Mouse (Mus musculus) monocyte, adult 5-6 weeks (primary cell): ENCODE measurements around the gene Uvrag. TPM values are rescaled to one million over a fixed set of nuclear protein-coding genes. Genes with fewer than 3 reads are reported as not detected.
A peak's percentile ranks its signal among the peaks of the same experiment; 100 is the strongest.

Experiments
- ATAC-seq: fragments of 153-309, 156-312 bp; replicated peaks from 2 replicates; pipeline ENCODE4 v1.8.0; 2017; ENCODE audit warnings: mild to moderate bottlenecking; ENCODE audit not compliant: low TSS enrichment, insufficient number of reproducible peaks, severe bottlenecking, poor library complexity, low FRiP score
- total RNA-seq: library from RNA; stranded (forward); fragments of 200-1000, 200-491, 200-594 nt; gene quantifications from 3 replicates; pipeline ENCODE4 v1.2.3, GENCODE M21; 2017

Uvrag gene
- total RNA-seq, 1 experiment from 2014 or later: 92.1 TPM

DNA sequence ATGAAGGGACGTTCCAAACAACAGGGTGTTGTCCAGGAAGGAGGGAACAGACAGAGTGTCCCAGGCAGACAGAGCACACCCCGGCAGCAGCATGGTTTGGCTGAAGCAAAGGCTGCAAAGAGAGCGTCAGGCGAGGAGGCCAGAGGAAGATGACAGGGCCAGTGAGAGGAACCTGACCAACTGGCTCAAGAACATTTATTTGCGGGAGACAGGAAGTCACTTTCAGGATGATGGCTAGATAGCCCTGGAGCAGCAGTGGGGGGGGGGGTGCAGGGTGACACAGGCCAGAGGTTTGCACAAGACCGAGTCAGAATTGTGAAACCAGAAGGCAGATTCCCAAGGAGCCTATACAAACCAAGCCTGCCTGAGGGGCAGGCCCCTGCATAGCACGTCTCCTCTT, 5.1 kb upstream of the Uvrag start:
- 0 out of 2 replicates have a peak, but pooled peaks have one; percentile 6 for ATAC-seq

DNA sequence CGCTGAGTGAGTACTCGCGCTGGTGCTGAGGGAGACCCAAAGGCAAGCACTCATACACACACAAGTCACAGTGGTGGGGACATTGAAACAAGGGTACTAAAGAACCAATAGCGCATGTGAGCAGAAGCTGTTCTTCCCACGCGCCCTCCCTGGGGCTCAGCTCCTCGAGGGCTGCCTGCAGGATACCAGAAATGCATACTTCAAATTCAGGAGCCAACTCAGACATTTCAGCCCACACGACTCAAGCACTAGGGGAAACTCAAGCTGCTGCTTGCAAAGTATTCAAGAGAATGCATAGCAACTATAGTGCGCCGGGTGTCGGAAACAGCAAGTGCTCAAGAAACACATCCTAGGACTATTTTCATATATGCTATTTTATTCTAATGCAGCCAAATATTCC, 3.7 kb upstream of the Uvrag start:
- ATAC-seq: no peak

DNA sequence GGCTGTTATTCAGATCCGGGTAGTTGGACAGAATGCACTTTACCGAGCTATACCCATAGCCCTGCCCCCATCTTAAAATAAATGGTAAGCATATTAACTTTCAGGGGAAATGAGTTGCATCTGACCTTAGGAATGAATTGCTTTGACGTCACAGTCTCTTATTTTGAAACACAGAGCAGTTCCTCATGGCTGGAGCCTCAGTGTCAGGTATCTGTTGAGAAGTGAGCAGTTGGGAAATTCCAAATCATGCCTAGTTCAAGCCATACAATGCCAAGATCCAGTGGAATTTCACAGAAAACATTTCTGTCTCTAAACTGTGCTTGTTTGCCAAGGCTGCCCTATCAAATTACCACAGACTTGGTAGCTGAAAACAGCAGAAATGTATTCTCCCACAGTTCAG, 2.3 kb upstream of the Uvrag start:
- ATAC-seq: no peak

DNA sequence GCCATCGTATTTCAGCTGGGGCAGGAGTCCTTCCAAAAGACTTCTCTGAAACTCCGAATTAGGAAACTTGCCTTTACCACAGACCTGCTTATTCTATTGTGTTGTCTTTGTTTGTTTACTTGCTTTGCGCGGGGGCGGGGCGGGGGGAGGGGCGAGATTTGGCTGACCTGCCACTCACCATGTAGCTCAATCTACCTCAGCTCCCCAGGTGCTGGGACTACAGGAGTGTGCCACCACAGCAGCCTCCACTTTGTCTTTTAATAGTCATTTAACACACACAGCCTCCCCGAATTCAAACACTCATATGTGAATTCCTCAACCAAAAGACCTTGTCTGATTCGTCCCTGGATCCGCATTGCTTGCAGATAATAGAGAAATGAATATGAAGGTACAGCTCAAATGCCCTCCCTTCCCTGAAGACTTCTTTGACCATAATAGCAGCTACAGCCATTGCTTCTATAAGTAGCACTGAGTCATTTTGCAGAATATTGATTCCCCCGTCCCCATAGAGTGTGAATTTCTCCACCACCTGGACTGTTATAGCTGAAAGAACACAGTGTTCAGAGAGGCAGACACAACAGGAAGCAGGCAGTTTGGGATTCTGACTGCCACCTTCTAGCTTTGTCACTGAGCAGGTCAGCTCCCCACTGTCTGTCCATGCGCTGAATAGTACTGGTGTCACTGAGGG, 1.1 kb upstream of the Uvrag start:
- ATAC-seq: no peak

DNA sequence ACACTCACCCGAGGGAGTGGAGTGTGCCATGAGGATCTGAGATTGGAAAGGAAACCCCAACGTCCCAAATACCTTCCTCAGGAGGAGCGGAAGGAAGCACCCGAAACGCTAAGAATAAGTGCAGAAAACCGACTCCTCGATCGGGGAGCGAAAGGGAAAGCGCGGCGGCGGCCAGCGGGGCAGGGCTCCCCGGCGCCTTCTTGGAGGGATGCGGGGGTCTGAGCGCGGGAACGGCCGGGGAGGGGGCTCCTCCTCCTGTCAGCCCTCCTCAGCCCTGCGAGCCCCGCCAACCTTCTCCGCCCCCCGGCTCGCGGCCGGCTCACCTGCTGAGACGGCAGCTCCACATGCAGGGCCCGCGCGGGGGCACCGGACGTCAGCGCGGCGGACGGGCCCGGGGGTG, 430 bp downstream of the Uvrag start:
- no peak for ATAC-seq

DNA sequence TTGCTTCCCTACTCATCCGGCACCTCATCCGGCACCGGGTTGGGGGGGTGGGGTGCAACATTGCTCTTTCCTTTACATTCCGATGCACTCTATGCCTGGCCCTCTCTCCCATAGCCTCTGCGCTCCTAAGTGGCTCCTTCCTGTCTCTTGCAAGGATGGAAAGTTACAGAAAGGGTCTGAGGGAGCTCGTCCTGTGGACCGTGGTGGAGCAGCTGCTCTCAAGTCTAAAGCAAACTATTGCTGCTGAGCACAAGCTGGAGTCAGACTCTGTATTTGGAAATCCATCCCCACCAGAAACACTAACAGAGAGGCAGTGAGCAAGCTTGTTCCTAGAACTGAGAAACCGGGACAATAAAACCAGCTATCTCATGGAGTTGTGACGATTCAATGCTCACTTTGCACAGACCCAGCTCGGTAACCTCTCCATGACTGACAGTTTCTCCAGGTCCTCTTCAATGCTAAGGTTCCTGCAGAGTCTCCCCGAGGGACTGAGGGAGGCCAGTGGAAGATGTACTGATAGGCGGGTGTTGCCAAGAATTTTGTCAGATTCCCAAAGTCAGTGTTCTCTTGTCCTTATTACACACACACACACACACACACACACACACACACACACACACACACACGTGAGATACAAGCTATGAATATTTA, 975 bp downstream of the Uvrag start:
- ATAC-seq: no peak

DNA sequence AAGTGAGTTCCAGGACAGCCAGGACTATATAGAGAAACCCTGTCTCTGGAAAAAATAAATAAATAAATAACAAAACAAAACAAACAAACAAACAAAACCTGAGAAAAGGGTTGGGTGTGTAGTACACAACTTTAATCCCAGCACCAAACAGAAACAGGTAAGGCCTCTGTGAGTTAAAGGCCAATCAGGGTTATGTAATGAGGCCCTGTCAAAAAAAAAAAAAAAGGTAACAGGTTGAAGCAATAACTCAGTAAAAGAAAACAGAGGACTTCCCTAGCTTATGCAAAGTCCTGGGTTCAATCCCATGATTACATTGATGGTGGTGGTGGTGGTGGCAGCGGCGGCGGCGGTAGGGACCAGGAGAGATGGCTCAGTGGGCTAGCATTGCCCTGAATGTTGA, 3.4 kb downstream of the Uvrag start:
- ATAC-seq: no peak

DNA sequence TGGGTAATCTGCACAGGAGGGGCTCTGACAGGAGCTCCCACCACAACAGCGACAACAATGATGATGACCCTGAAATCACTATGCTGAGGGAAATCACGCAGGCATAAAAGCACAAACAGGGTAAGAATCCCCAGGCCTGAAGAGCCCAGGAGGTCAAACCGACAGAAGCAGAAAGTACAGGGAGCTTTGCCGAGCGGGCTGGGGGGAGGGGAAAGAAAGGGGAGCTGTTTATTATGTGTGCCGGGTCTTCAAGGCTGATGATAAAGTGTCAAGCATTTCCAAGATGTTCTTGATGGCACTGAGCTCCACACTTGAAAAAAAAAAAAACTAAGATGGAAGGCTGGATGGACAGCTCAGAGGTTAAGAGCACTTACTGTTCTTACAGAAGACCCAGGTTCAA, 4.2 kb downstream of the Uvrag start:
- ATAC-seq: no peak

DNA sequence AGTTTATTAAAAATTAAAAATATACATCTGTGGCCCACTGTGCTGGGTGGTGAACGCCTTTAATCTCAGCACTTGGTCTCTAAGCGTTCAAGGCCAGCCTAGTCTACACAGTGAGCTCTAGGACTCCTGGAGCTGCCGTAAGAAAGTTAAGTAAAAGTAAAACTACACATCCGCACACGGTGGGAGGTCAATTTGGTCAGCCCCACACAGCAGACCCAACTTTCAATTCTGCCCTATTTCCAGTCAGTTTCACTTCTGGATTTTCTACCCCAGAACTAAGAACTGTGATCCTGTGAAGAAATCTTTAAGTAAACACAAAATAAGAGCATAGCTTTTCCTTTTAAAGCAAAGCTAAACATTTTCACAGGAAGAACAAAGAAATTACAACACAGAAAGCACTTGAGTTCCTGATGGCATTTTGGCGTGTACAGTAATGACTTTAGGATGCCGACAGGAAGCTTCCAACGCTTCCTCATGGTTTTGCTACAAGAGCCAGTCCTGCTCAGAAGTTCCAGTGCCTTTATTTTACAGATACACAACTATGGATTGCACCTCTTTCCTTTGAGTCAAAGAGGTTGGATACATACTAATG, 7.0 kb downstream of the Uvrag start:
- ATAC-seq: peak; percentile 69

DNA sequence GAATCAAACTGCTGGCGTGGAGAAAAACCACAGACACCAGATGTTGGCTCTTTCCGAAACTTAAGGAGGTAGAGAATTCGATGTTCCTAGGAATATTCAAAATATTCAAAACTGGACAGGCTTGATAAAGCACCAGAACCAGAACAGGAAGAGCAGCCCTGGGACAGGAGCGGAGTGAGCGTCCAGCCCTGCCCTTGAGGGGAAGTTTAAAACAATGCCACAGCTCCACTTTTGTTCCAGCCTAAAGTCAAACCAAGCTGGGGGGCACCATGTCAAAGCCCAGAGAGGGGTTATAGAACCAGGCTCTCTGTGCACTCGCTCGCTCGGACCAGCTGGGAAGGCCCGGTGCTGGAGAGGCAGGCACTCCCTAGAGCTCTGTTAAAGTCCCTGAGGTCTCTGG, 8.3 kb downstream of the Uvrag start:
- no peak for ATAC-seq

DNA sequence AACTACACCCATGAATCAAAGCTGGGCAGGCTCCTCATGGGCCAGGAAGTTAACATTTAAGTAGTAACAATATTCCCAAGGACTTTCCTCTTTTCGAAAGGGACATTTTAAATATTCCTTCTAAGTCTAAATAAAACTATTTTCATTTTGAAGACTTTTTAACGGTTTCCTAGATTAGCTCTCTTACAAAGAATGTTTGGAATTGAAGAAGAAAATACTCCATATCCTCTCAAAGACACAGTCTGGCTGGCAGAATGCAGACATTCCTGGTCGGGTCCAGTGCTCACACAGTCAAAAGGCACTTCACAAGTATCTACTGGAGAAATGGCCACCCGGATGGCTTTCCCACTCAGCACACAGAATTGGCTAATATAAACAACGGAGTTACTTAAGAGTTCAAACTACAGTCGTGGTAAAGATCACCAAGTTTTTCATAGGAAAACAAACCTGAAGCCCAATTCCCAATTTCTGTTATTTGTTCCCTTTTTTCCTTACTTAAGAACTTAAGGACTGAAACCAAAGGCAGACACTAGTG, 9.1 kb downstream of the Uvrag start:
- no peak for ATAC-seq

DNA sequence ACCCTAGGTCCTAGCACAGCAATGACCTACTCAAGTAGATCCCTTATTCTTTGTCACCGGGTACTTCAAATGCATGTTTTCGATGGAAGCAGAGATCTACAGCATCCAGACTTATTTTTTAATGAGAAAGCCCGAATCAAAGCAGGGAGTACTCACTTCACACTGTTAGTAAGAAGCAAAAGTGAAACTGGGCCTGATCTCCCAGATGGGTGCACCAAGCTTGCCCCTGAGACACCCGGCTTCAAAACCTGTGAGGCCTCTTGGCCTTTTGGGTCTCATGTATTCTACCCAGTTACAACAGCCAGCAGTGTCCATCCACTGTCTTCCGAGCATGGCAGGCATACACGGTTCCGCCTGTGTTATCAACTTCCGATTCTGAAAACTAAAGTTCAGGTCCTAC, 12.0 kb downstream of the Uvrag start:
- ATAC-seq: no peak

DNA sequence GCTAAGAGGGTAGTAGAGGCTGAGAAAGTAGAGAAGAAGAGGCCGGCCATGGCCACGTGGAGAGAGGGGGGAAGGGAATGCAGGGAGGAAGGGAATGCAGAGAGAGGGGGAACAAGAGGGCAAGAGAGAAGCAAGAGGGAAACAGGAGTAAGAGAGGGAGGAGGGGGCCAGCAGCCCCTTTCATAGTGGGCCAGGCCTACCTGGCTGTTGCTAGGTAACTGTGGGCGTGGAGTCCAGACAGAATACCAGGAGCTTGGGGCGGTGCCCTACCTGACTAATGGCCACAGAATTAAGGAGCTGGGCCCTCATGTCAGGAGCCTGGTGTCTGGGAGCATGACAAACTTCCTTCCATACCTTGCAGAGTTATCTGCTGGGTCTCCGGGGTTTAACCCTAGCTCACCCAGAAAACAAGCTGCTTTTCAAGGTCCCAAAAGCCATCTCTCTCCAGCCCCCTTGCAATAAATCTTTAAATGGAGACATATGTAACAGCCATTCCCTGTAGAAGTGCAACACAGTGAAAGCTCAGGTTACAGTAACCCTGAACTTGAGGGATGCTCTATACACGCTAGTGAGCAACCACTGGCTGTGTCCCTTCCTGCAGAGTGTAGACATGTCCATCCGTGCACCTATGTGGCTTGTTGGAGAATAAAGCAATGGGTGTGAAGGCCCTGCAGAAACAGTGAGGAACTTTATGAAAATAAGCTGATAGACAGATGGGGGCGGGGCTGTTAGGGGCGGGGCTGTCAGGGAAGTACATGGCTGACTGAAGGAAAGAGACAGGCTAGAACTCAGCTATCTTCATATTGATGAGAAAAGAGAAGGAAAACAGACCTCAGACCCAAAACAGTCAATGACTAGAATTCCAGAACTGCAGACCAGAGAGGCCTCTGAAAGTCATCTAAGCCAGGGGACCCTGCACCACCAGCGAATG, 12.7 kb downstream of the Uvrag start:
- no peak for ATAC-seq

DNA sequence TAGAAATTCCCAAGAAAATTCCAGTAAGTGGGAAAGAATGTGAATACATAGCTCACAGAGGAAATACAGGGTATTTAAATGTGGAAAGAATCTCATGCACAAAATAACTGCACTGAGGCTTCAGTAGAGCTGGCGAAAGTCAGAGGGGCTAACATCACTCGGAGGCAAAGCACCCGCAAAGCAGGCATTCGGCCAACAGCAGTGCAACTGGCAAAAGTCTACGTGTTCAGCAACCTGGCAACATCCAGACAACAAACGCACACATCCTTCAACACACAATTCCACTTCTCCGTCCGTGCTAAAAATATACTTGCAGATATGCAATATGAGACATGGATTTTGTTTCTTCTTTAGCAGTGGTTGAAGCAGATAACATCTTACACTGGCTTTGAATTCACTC, 14.9 kb downstream of the Uvrag start:
- ATAC-seq: no peak

DNA sequence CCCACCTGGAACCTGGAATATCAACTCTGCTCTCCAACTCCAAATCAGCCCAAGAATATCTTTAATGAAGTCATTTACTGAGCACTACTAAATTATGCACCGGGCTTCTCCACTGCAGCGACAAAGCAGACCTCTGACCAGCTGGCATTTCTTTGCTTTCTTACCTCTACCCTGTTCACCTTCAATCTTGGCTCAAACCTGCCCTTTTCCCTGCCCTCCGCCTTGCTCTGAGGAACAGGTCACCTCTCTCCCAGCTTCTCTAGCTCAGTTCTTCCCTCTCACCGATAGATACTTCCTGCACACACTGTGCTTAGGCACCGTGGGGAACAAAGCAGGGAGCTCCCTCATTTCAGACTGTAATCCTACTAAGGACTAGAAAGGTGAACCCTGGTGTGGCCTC, 18.3 kb downstream of the Uvrag start:
- no peak for ATAC-seq

DNA sequence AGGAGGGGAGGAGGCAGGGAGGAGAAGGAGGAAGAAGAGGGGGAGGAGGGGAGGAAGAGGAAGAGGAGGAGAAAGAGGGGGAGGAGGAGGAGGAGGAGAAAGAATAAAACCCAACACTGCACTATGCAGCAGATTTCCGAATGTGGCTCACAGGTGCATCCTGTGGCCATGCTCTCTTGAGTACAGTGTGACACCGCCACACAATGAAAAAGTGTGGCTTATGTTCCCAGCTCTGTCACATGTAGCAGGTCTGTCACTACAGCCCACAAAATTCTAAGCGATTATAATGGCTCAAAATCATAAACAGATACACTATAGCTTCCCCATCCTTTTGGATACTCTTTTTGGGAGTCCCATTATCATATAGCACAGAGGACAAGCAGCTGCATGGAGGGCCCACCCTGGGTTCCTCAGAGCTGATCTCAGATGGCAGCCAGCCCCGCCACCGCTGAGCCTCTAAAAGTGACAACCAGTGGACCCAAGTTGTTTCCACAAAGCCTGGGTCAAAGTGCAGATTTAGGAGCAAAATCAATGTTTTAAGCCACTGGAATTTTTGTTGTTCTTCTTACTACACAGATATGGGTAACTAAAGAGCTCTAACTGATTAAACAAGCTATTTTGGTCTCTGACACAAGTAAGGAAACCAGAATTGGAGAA, 19.9 kb downstream of the Uvrag start:
- ATAC-seq: 0 out of 2 replicates have a peak, but pooled peaks have one; percentile 22

DNA sequence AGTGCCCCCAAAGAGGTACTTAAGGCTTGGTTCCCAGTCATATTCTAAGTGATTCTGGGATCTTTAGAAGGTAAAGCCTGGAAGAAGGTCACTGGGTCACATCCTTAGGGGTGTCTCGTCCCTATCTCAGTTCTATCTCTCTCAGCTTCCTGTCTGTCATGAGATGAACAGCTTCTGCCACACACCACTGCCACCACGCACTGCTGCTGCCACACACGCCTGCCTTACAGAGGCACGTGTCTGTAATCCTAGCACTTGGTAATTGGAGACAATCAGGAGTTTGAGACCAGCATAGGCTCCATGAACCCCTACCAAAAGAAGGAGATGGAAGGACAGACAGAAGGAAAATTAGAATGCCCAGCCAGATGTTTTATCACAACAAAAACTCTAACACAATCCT, 20.9 kb downstream of the Uvrag start:
- ATAC-seq: no peak

DNA sequence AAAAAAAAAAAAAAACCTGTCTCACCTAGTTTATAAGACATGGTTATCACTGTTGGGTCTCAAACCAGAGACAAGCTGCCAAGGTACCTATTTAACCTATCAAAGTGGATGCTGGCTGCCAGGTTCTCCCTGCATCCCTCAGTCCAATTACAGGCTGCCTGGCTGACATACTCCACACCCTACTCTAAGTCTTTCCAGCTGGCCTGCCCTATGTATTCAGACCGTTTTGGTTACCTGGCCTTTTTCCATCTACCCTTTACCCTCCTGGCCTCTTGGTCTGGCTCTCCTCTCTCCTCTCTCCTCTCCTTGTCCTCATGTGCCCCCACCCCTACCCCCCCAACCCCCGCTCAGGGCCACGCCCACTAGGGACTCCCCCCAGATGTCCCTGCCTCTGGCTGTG, 24.2 kb downstream of the Uvrag start:
- no peak for ATAC-seq
